Mouse (Mus musculus) common myeloid progenitor, adult 5-6 weeks (primary cell): ENCODE data around the gene Ccdc61. TPM values are rescaled to one million over a fixed set of nuclear protein-coding genes. Genes with fewer than 3 reads are reported as not detected.

ENCODE experiments used
- ATAC-seq: replicated peaks from 2 replicates; pipeline ENCODE4 v1.8.0; 2016; ENCODE audit warnings: low read depth, mild to moderate bottlenecking, moderate TSS enrichment, inconsistent platforms; ENCODE audit not compliant: poor library complexity, severe bottlenecking
- total RNA-seq: library from RNA; stranded (forward); fragments of 200-1000, 187-1606 nt; gene quantifications from 2 replicates; pipeline ENCODE4 v1.2.3, GENCODE M21; 2017

The Ccdc61 gene
- total RNA-seq, 1 experiment from 2014 or later: 19.8 TPM

- ATAC-seq: no peak
These were observed 7.7 kb upstream of the Ccdc61 start for GRCm38 (mm10) chr7:18917931-18918330.

- ATAC-seq: no peak
These were observed 6.0 kb upstream of the Ccdc61 start for GRCm38 (mm10) chr7:18916254-18916653.

GRCm38 (mm10) chr7:18909797-18910196 lies 418 bp downstream of the Ccdc61 start:
- ATAC-seq: no peak

GRCm38 (mm10) chr7:18904971-18905370 lies 5.2 kb downstream of the Ccdc61 start:
- ATAC-seq: no peak

- no peak for ATAC-seq
These were observed 7.7 kb downstream of the Ccdc61 start for GRCm38 (mm10) chr7:18902486-18902885.

GRCm38 (mm10) chr7:18900513-18900912 lies 9.7 kb downstream of the Ccdc61 start:
- no peak for ATAC-seq

GRCm38 (mm10) chr7:18896536-18896935 lies 13.7 kb downstream of the Ccdc61 start:
- ATAC-seq: no peak

GRCm38 (mm10) chr7:18893651-18894430 lies 16.4 kb downstream of the Ccdc61 start:
- peak; percentile 61 for ATAC-seq

- ATAC-seq: no peak
These were observed 17.2 kb downstream of the Ccdc61 start for GRCm38 (mm10) chr7:18893009-18893408.

GRCm38 (mm10) chr7:18891872-18892599 lies 18.2 kb downstream of the Ccdc61 start:
- ATAC-seq: peak; percentile 88

GRCm38 (mm10) chr7:18890848-18891247 lies 19.4 kb downstream of the Ccdc61 start:
- no peak for ATAC-seq

- no peak for ATAC-seq
These were observed 23.3 kb downstream of the Ccdc61 start for GRCm38 (mm10) chr7:18886963-18887362.

GRCm38 (mm10) chr7:18884745-18885422 lies 25.3 kb downstream of the Ccdc61 start:
- peak; percentile 50 for ATAC-seq

GRCm38 (mm10) chr7:18883991-18884744 lies 26.0 kb downstream of the Ccdc61 start:
- ATAC-seq: peak; percentile 73

- ATAC-seq: no peak
These were observed 31.5 kb downstream of the Ccdc61 start for GRCm38 (mm10) chr7:18878691-18879090.

- ATAC-seq: no peak
These were observed 34.8 kb downstream of the Ccdc61 start for GRCm38 (mm10) chr7:18875372-18875771.

GRCm38 (mm10) chr7:18873253-18873652 lies 37.0 kb downstream of the Ccdc61 start:
- peak; percentile 99 for ATAC-seq

- no peak for ATAC-seq
These were observed 37.4 kb downstream of the Ccdc61 start for GRCm38 (mm10) chr7:18872816-18873215.

GRCm38 (mm10) chr7:18872014-18872802 lies 38.0 kb downstream of the Ccdc61 start:
- no peak for ATAC-seq
